Mouse (Mus musculus) ES-Bruce4 (cell line): ENCODE results near the gene Pcyt2. TPM values are rescaled to one million over a fixed set of nuclear protein-coding genes. Genes with fewer than 3 reads are reported as not detected.

Source experiments
- H3K27ac ChIP-seq: 2 replicates; pipeline ENCODE4 v1.5.1; 2012; ENCODE audit warnings: low read length, inconsistent platforms; ENCODE audit not compliant: insufficient read depth
- H3K27me3 ChIP-seq: 2 replicates; pipeline ENCODE4 v1.6.1; 2012; ENCODE audit warnings: mild to moderate bottlenecking, low read length, inconsistent platforms; ENCODE audit not compliant: control insufficient read depth, poor library complexity, insufficient read depth, severe bottlenecking
- H3K36me3 ChIP-seq: 2 replicates; pipeline ENCODE4 v1.6.1; 2012; ENCODE audit warnings: inconsistent platforms, mild to moderate bottlenecking, low read length, moderate library complexity; ENCODE audit not compliant: control insufficient read depth, poor library complexity, insufficient read depth, severe bottlenecking
- H3K4me1 ChIP-seq: one replicate; pipeline ENCODE4 v1.8.1; 2011; ENCODE audit warnings: low read length; ENCODE audit not compliant: control insufficient read depth, insufficient read depth
- H3K4me3 ChIP-seq: 2 replicates; pipeline ENCODE4 v1.5.1; 2011; ENCODE audit warnings: low read depth, mild to moderate bottlenecking, low read length
- H3K9ac ChIP-seq: 2 replicates; pipeline ENCODE4 v1.6.1; 2012; ENCODE audit warnings: low read depth, mild to moderate bottlenecking, inconsistent platforms; ENCODE audit not compliant: poor library complexity, severe bottlenecking
- H3K9me3 ChIP-seq: replicated peaks from 2 replicates; pipeline ENCODE4 v1.6.1; 2012; ENCODE audit warnings: mild to moderate bottlenecking, low read length, inconsistent platforms; ENCODE audit not compliant: control insufficient read depth, poor library complexity, insufficient read depth, severe bottlenecking
- CTCF ChIP-seq: IDR thresholded peaks from one replicate; pipeline ENCODE4 v1.8.1; 2011; ENCODE audit warnings: low read depth, low read length
- EP300 ChIP-seq: IDR thresholded peaks from 2 replicates; pipeline ENCODE4 v1.6.1; 2011; ENCODE audit warnings: low read depth, low read length; ENCODE audit not compliant: insufficient read depth
- POLR2A ChIP-seq: IDR thresholded peaks from one replicate; pipeline ENCODE4 v1.8.1; 2011; ENCODE audit warnings: low read length; ENCODE audit not compliant: insufficient read depth
- polyA plus RNA-seq: library from polyadenylated mRNA; stranded (reverse); fragments of >200 nt; gene quantifications from 2 replicates; pipeline ENCODE4 v1.2.4, GENCODE M21; 2011; ENCODE audit warnings: low read depth; ENCODE audit not compliant: missing spikeins, insufficient read depth, insufficient read length

Gene Pcyt2
- polyA plus RNA-seq, 1 experiment, result 39.6 TPM

DNA sequence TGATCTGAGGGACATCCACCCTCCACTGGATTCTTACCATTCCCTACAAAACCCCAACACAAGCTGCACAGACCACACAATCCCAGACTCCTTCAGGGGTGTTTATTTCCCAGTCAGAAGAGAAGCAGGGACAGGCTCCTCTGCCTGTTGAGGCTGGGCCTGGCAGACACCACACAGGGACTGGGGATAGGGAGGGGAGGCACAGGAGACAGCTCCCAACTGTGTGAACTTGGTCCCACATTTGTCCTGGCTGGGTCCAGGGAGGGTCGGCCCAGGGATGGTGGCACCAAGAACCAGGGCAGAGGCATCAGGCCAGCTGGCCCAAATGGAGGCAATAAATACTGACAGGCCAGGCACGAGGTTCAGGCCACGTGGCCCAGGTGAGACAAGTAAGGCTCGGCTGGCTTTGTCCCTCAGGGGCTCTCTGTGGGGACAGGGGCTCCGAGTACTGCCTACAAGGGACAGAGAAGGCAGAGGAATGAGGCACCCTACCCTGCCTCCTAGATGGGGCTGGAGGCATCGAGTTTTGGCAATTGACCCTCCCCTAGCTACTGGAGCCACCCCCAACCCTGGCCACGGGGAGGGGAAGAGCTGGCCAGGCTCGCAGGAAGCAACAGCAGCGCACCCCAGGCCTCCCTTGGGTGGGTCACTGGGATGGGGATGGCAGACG, 39.6 kb downstream of the Pcyt2 start:
- Histone ChIP-seq H3K4me1 (peaks cover 4% of the 10 kb centered on the region), H3K4me3 (no peak overlapping the region), H3K9ac (no peak overlapping the region), H3K27me3 (no peaks in the 10 kb centered on the region), H3K27ac (no peak overlapping the region), H3K9me3 (no peaks in the 10 kb centered on the region), H3K36me3 (peaks cover 22% of the 10 kb centered on the region)
- TF ChIP-seq EP300 (no peak), CTCF (no peak), POLR2A (no peak)

DNA sequence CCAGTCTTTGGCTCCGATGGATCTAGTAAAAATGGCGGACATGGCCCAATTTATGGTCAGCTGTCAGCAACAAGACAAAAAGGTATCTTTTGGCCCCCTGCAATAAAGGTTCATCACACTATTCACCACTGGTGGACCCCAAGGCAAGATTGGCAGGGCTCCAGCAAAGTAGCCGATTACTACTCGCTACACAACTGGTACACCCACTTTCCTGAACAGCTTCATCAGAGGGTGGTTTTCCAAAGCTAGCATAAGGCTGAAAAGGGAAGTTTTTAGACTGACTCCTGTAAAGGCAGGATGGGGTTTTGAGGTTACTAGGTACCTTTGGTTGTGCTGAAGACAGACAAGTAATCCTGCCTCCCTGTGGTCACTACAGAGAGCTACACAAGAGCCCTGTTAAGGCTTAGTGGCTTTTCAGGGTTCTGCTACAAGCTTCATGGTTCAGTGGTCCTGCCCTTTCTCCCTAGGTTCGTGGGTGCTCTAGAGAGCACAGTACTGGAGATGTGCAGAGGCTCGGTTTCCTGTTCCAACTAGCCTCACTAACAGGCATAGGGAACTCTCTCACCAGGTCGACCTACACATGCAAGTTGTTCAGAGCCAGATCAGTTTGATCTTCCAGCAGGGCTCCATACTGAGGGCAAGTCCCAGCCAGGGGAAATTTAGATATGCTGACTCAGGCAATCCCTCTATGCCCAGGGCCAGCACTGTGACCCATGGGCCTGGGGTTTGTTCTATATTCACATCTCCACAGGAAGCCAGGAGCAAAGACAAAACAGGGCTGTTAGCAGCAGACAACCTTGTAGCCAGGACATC, 40.3 kb downstream of the Pcyt2 start:
- no peak overlapping the region for H3K9ac ChIP-seq
- peaks cover 4% of the 10 kb centered on the region for H3K4me1 ChIP-seq
- H3K36me3 ChIP-seq, result peaks cover 22% of the 10 kb centered on the region
- H3K27ac ChIP-seq, result no peak overlapping the region
- no peaks in the 10 kb centered on the region for H3K27me3 ChIP-seq
- no peak overlapping the region for H3K4me3 ChIP-seq
- no peaks in the 10 kb centered on the region for H3K9me3 ChIP-seq
- TF ChIP-seq POLR2A, result no peak
- no peak for TF ChIP-seq CTCF
- no peak for TF ChIP-seq EP300

DNA sequence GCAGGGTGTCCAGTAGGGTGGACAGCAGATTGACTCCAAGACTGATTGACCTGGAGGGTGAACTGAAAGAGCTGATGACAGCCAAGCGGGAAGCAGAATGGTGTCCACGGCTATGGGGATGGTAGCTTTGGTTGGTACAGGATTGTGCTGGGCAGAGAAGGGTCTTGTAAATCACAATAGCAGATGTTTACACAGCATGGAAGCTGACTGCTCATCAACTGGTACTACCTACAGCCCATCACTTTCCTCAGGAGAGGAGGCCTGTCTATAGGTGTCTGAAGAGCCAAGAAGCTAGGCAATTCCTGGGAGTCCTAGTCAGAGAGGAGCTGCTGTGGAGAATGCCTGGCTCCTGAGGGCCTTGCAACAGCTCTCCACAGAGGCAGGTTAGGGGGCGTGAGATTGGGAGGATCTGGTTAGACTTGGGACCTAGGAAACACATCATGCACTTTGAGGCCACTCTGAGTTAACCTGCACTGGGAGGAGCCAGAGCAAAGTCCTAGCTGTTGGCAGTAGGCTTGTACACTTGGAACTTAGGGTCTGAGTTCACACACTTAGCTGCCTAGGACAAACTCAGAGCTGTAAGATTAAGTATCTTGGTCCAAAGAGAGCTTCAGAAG, 41.3 kb downstream of the Pcyt2 start:
- Histone ChIP-seq H3K9me3 (no peaks in the 10 kb centered on the region), H3K27me3 (no peaks in the 10 kb centered on the region), H3K9ac (no peak overlapping the region), H3K4me1 (peaks cover 4% of the 10 kb centered on the region), H3K36me3 (peaks cover 22% of the 10 kb centered on the region), H3K4me3 (no peak overlapping the region), H3K27ac (no peak overlapping the region)
- no peak for TF ChIP-seq CTCF
- no peak for TF ChIP-seq EP300
- no peak for TF ChIP-seq POLR2A

DNA sequence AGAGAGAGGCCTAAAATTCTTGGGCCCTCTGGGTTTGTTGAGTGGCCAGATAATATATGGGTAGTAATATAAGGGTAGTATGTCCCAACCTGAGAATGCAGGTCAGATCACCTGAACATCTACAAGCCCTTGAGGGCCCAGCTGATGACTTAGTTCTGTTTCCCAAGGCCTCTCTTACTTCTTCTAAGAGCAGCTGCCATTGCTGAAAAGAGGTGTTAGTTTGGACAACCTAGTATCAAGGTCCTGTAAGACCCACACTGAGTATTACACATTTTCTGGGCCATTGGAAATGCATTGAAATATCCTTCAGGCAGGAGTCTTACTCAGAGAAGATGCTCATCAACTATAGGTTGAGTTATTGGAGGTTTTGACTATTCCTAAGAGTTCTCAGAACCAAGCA, 41.8 kb downstream of the Pcyt2 start:
- Histone ChIP-seq H3K36me3 (peaks cover 28% of the 10 kb centered on the region), H3K27ac (no peak overlapping the region), H3K4me1 (peaks cover 4% of the 10 kb centered on the region), H3K9me3 (no peaks in the 10 kb centered on the region), H3K27me3 (no peaks in the 10 kb centered on the region), H3K9ac (no peak overlapping the region), H3K4me3 (no peak overlapping the region)
- TF ChIP-seq POLR2A, result no peak
- TF ChIP-seq CTCF, result no peak
- no peak for TF ChIP-seq EP300

DNA sequence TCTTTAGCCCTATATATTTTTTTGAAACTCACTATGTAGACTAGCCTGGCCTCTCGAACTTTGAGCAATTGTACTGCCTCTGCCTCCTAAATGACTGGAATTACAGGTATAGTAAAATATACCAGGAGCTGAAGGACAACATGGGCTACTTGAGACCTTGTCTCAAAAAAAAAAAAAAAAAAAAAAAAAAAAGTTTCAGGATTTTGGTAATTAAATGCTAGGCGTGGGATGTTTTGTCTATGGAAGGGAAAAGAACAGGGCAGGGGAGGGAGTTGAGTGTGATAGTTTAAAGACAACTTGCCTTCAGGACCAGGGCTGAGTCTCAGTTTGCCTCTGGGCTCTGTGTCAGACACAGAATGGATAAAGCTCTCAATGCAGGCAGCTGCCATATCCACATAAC, 42.7 kb downstream of the Pcyt2 start:
- Histone ChIP-seq H3K27ac (no peak overlapping the region), H3K9me3 (no peaks in the 10 kb centered on the region), H3K36me3 (peaks cover 36% of the 10 kb centered on the region), H3K27me3 (no peaks in the 10 kb centered on the region), H3K9ac (no peak overlapping the region), H3K4me3 (no peak overlapping the region), H3K4me1 (peaks cover 4% of the 10 kb centered on the region)
- TF ChIP-seq POLR2A (no peak), EP300 (no peak), CTCF (no peak)

DNA sequence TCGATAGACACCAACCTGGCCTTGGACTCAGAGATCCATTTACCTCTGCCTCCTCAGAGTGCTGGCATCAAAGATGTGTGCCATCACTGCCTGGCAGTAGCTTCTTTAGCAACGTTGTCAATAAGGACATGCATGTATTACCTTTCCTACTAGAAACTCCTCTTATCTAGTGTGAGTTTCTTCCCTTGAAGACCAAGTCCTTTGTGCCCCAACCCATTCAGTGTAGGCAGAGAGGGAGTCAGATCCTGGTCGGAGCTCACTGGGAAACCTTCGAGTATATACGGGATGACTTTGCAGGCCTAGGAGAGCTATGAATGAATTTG, 43.5 kb downstream of the Pcyt2 start:
- TF ChIP-seq EP300 (no peak), POLR2A (no peak), CTCF (no peak)
- no peak overlapping the region for H3K27ac ChIP-seq
- no peaks in the 10 kb centered on the region for H3K9me3 ChIP-seq
- no peaks in the 10 kb centered on the region for H3K27me3 ChIP-seq
- H3K4me3 ChIP-seq, result peak overlapping the region; percentile 65
- peaks cover 33% of the 10 kb centered on the region for H3K36me3 ChIP-seq
- H3K9ac ChIP-seq, result peak overlapping the region; percentile 79
- H3K4me1 ChIP-seq, result peaks cover 2% of the 10 kb centered on the region
